Mouse (Mus musculus): Measurements from ENCODE around the gene Rab2b. TPM values are rescaled to one million over a fixed set of nuclear protein-coding genes. Genes with fewer than 3 reads are reported as not detected.
A peak's percentile ranks its signal among the peaks of the same experiment; 100 is the strongest.

The Rab2b gene
- total RNA-seq, 2 experiments from 2014 or later = 31.4 to 37.6 TPM

DNA sequence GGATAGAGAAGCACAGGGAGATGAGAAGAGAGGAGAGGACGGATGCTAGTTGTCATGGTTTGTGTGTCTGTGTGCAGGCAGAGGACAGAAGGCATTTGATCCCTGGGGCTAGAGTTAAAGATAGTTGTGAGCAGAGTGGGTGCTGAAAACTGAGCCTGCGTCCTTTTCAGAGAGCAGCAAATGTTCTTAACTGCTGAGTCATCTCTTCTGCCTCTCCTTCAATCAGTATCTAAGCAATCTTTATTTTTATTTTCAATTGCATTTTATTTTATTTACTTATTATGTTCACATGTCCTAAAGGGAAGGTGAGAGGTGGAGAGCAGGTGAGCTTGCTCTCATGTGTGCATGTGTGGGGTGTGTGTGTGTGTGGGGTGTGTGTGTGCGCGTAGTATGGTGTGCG is 4.3 kb upstream of the Rab2b start:
- DNase-seq (ENCODE audit: low spot score in 2 of 2) = no peak

DNA sequence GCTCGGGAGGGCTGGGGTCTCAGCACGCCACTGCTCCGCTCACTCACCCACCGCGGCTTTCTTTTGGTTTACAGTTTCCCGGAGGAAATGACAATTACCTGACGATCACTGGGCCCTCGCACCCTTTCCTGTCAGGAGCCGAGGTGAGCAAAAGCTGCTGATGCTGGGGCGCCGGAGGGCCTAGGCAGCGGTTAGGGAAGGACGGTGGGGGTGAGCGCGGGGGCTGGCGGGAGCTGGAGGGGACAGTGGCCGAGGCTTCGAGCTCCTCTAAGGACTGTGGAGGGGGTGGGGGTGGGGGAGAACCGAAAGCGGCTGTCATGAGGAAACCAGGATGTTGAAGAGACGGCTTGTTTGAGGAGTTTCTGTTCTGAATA is 389 bp upstream of the Rab2b start:
- no peak for DNase-seq (ENCODE audit: low spot score in 2 of 2)

DNA sequence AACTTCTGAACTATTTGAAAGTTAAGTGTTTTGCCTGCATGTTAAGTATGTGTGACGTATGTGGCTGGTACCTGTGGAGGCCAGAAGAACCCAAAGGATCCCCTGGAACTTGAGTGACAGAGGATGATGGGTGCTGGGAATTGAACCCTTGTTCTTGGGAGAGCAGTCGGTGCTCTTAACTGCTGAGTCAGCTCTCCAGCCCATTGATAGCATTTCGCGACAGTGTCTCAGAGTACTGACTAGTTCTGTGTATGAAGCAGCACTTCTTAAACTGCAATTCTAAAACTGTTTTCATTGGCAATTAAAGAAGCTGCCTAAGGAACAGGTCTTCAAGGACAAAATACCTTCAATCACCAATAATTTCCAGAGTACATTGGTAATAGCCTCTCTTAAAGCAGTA is 2.1 kb downstream of the Rab2b start:
- no peak for DNase-seq (ENCODE audit: low spot score in 2 of 2)

DNA sequence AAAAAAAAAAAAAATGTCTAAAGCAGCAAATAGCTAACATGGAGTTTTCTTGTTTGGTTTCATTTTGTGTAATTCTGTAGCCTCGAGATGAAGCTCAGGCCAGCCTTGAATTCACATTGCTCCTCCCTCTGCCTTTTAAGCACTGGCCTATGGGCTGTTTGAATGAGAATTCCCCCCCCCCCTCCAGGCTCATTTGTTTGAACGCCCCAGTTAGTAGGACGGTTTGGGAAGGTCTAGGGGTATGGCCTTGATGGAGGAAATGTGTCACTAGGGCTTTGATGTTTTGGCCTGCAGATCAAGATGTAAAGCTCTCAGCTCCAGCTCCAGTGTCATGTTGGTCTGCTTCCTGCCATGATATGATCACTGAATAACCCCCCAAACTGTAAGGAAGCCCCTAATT is 6.6 kb downstream of the Rab2b start:
- DNase-seq (ENCODE audit: low spot score in 2 of 2) = no peak

DNA sequence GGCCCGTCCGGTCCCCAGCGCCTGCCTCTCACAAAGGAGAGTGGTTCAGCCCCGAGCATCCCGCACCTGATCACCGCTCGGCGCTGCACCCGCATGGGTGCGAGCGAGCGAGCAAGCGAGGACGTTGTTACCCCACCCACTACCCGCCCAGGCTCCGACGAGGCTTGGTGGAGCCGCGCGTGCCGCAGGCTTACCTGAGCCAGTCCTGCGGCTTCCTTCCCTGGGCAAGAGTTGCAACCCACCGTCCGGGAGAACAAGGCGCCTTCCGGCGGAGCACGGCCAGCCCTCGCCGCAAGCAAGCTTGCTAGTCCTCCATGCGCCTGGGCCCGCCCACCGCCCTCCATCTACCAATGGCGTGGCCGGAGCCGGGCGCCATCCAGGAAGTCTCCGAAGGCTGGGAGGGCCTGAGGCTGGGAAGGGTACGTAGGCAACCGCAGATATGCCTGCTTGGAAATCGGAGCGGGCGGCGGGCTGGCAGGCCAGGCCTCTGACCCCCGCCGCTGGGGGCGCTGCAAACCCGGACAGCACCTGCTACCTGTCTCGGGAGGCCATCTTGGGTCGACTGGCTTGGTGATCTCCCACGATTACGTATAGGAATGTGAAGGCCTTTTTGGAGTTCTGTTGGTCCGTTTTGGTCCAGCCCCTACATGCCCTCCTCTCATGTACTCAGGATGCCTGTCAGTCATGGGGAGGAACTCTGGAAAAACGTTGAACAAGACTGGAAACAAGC is 21.7 kb downstream of the Rab2b start, which contains the start of gene Chd8:
Gene Chd8 (minus strand): TSS at position 297 of the 730 bp plus-strand sequence.
- DNase-seq (ENCODE audit: low spot score in 2 of 2) = peak; percentile 94 to 96

DNA sequence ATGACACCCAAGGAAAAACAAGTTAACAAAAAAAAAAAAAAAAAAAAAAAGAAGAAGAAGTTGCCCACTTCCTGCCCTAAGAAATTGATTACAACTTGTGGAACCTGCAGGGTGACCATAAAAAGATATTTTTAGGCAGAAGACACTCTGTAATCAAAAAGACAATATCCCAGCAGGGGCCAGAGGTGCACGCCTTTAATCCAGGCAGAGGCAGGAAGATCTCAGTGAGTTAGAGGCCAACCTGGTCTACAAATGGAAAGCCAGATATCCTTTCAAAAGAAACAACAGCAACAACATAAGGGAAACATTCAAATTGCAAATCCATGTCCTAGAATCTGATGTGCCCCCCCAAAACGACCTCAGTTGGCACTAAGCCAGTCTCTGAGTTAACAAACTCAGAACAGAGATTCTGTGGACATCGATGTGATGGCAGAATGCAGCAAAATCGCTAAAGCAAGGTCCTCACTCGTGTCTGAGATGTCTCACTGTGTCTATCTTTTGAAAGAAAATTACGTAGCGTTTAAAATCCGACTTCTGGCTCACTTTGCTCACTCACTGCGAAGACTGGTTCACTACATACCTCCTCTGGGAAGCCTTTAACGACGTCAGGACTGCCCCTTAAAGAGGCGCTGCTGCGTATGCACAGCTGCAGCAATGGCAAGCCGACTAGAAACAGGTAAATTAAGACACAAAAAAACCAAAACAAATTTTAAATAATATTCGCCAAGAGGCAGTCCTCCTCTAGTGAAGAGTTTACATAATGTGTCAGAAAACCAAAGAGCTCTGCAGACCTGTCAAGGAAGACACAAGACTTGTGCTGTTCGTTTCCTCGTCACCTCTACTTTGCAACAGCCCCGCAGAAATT is 22.8 kb downstream of the Rab2b start:
- DNase-seq (ENCODE audit: low spot score in 2 of 2) = no peak

DNA sequence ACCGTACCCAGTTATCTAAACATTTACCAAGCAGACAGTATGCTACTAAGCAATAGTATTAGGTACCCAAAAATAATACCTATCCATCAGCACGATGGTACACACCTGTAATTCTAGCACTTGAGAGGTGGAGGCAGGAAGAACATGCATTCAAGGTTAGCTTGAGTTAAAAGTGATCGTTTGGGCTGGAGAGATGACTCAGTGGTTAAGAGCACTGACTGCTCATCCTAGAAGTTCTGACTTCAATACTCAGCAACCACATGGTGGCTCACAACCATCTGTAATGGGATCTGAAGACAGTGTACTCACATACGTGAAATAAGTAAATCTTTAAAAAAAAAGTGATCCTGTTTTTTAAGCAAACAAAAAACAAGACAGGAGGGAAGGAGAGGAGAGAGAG is 33.2 kb downstream of the Rab2b start:
- DNase-seq (ENCODE audit: low spot score in 2 of 2) = no peak

DNA sequence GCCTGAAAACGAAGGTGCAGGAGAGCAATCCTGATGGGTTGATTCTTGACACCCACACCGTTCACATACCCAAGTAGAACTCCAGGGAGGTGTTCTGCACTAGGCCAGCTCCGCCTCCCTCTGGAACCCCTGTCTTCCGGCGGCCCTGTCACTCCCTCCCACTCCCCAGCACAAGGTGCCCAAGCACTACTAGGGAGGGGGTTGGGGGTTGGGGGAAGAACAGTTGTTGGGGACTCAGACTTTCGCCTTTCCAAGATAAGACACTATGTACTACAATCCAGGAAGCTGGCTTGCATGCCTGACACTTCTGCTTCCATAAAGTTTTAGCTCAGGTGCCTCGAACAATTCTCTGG is 34.7 kb downstream of the Rab2b start:
- DNase-seq (ENCODE audit: low spot score in 2 of 2) = no peak

DNA sequence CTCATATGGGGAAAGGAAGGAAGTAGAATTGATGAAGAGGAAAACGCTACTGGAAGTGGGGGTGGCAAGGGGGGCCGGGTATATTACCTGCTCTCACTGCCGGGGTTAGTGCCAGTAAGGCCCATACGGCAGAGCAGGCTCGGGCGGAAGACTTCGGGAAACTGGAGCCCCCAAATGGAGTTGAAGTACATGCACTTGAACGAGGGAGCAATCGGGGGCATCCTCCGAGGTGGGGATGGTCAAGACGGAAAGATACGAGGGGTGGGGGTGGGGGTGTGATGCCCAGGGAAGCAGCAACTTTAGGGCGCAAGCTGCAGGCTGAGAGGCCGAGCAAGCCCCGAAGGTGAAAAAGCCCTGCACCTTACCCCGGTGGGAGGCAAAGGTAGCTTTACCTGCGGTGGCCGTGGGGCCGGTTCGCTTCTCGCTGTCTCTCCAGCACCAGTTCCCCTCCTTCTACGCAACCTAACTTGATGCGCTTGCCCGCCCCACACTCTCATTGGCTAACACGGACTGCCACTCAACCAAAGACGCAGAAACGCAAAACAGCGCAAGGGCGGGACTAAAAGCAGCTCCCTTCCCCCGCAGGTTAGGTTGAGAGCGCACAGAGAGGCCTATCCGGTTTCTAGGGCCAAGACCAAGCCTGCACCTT is 35.2 kb downstream of the Rab2b start:
- peak; percentile 98 for DNase-seq (ENCODE audit: low spot score in 2 of 2)

DNA sequence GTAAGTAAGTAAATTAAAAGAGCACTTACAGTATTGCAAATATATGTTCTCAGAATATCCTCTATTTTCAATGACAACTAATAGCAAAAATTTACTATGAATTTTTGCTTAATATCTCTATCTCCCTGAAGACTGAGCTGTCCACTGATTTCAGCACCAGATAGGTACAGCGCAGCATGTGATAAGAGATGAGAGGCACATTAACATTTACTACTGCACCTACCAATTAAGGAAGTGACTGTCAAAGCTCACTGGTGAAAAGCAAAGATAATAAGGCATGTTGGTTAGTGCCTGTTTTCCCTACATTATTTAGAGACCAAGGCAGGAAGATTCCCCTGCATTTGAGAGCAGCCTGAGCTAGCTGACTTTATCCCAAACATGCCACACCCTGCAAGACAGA is 43.1 kb downstream of the Rab2b start:
- DNase-seq (ENCODE audit: low spot score in 2 of 2) = no peak

DNA sequence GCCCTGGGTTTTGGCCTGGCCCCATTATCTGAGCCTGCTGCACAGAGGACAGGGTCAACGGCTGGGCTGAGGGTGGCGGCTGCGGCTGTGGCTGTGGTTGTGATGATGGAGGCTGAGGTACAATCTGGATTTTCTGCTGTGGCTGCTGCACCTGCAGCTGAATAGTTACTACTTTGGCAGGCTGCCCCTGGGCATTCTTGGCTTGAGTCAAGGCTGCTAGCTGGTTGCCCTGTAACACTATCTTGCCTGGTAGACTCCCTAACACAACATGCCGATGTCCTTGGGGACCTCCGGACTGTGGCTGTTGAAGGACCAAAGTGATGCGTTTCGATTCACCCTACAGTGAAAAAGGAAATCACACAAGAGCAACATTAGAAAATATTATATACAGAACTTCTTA is 44.2 kb downstream of the Rab2b start:
- DNase-seq (ENCODE audit: low spot score in 2 of 2) = peak; percentile 25 to 46

DNA sequence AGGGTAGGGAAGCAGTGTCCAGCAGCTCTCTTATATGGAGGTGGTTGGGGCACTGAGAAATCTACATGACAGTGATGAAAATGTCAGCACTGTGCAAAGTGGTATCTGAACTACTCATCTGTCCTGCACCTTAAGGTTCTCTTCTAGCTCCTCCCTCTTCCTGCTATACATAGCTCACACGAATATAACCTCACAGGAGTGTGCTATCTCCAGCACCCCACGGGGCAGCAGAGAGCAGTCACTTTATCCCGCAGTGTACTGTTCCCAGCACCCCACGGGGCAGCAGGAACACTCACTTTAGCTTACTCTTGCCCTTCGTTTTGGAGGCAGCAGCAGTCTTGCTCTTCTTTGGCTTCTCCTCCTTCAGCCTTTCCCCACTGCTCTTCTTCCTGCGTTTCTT is 47.1 kb downstream of the Rab2b start:
- DNase-seq (ENCODE audit: low spot score in 2 of 2) = no peak

DNA sequence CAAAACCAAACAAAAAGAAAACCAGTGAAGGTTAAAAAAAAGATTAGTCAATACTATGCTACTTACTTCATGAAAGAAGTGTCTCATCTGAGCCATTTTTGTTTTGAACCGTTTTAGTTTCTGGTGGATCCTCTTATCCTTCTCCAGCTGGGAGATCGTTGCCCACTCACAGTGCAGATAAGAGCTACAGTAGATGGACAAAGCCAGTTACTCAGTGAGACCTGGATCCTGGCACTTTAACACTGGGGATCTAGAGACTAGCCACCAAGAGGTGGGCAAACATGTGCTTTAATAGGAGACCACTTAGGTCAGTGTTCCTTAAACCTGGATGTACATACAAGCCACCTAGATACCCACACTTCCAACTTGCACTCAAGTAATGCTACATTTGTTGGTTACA is 53.4 kb downstream of the Rab2b start:
- DNase-seq (ENCODE audit: low spot score in 2 of 2) = no peak

DNA sequence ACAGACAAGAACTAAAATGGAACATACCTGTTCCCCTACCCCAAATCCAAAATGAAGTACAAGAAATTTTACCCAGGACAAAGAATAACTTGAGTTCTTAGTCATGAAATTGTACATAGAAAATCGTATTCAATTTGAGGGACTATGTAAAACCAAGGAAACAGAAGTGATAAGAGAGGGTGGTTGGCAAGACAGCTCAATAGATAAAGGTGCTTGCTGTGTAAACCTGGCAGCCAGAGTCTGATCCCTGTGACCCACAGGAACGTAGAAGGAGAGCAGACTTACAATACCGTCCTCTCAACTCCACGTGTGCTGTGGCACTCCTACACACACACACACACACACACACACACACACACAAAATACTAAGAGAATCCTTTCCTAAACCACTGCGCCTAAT is 62.1 kb downstream of the Rab2b start:
- DNase-seq (ENCODE audit: low spot score in 2 of 2) = no peak

Other genes with a start within 250 kb of the Rab2b start
- gene Olfr221, start 237.1 kb downstream of the Rab2b start, total RNA-seq (2021) = not detected
- 100 to 1,000 TPM; 285 to 298 TPM for gene Hnrnpc, start 175.5 kb downstream of the Rab2b start, total RNA-seq (2021)
- 1 to 10 TPM in 1 of 2 experiments, under 1 TPM in 1; 0.35 to 1.3 TPM for gene Rpgrip1, start 168.8 kb downstream of the Rab2b start, total RNA-seq (2021)
- gene Supt16, start 82.1 kb downstream of the Rab2b start, total RNA-seq (2021) = 10 to 100 TPM; 51.5 to 53.1 TPM
- 10 to 100 TPM; 69.1 to 80.0 TPM for gene Chd8, start 21.8 kb downstream of the Rab2b start, total RNA-seq (2021)
- 10 to 100 TPM; 64.5 to 66.0 TPM for gene Tox4, start 399 bp downstream of the Rab2b start, total RNA-seq (2021)
- 10 to 100 TPM; 36.6 to 46.3 TPM for gene Mettl3, start 25.6 kb upstream of the Rab2b start, total RNA-seq (2021)
- 1 to 10 TPM; 4.6 to 5.2 TPM for gene Sall2, start 49.2 kb upstream of the Rab2b start, total RNA-seq (2021)
- gene Olfr1513, start 76.9 kb upstream of the Rab2b start, total RNA-seq (2021) = not detected
- gene Olfr1512, start 99.6 kb upstream of the Rab2b start, total RNA-seq (2021) = not detected
- gene Olfr1511, start 117.8 kb upstream of the Rab2b start, total RNA-seq (2021) = not detected
- not detected for gene Olfr1510, start 134.8 kb upstream of the Rab2b start, total RNA-seq (2021)
- gene Olfr1509, start 163.4 kb upstream of the Rab2b start, total RNA-seq (2021) = not detected
- not detected for gene Olfr1508, start 187.9 kb upstream of the Rab2b start, total RNA-seq (2021)
- gene Olfr1507, start 216.2 kb upstream of the Rab2b start, total RNA-seq (2021) = not detected

Data from adrenal gland, adult 18-20 months (tissue).